Mouse (Mus musculus) heart, embryonic 15.5 days (tissue): ENCODE data around the gene Hoxd1. TPM values are rescaled to one million over a fixed set of nuclear protein-coding genes. Genes with fewer than 3 reads are reported as not detected.

ENCODE experiments used
- ATAC-seq: fragments of 200-750 bp; cut with Nextera tagmentation; replicated peaks from 2 replicates; pipeline ENCODE4 v1.8.0; 2017; ENCODE audit warnings: low read depth, moderate TSS enrichment; ENCODE audit not compliant: insufficient number of reproducible peaks, insufficient read depth, low FRiP score
- H3K27ac ChIP-seq: fragments of 300-500 bp; sonication (generic); 2 replicates; pipeline ENCODE4 v1.5.1; 2015; ENCODE audit warnings: mild to moderate bottlenecking, inconsistent platforms
- H3K27me3 ChIP-seq: fragments of 300-500 bp; sonication (generic); 2 replicates; pipeline ENCODE4 v1.6.1; 2015; ENCODE audit warnings: inconsistent platforms
- H3K36me3 ChIP-seq: fragments of 300-500 bp; sonication (generic); 2 replicates; pipeline ENCODE4 v1.6.1; 2015; ENCODE audit warnings: mild to moderate bottlenecking, inconsistent platforms
- H3K4me1 ChIP-seq: fragments of 300-500 bp; sonication (generic); replicated peaks from 2 replicates; pipeline ENCODE4 v1.6.1; 2015; ENCODE audit warnings: inconsistent platforms
- H3K4me2 ChIP-seq: fragments of 300-500 bp; sonication (generic); 2 replicates; pipeline ENCODE4 v1.6.1; 2015; ENCODE audit warnings: inconsistent platforms, mild to moderate bottlenecking, moderate library complexity
- H3K4me3 ChIP-seq: fragments of 300-500 bp; sonication (generic); 2 replicates; pipeline ENCODE4 v1.5.1; 2015; ENCODE audit warnings: mild to moderate bottlenecking, inconsistent platforms
- H3K9ac ChIP-seq: fragments of 300-500 bp; sonication (generic); 2 replicates; pipeline ENCODE4 v1.6.1; 2015; ENCODE audit warnings: mild to moderate bottlenecking, inconsistent platforms
- H3K9me3 ChIP-seq: fragments of 300-500 bp; sonication (generic); replicated peaks from 2 replicates; pipeline ENCODE4 v1.6.1; 2016; ENCODE audit warnings: inconsistent platforms
- WGBS: fragments of 180-500 bp; shearing (Covaris S2); methylation state at CpG from one replicate; pipeline ENCODE4 v1.1.7; 2015; ENCODE audit warnings: mixed read lengths; 5-methylcytosine and 5-hydroxymethylcytosine counted together
- polyA plus RNA-seq: library from polyadenylated mRNA; unstranded; fragments of >200 nt; fragmentation: Nextera tagmentation; extraction: Ambion mirVana; gene quantifications from 2 replicates; pipeline ENCODE4 v1.2.1, GENCODE M21; 2015

Hoxd1 gene
- polyA plus RNA-seq: not detected in 2 replicates

DNA sequence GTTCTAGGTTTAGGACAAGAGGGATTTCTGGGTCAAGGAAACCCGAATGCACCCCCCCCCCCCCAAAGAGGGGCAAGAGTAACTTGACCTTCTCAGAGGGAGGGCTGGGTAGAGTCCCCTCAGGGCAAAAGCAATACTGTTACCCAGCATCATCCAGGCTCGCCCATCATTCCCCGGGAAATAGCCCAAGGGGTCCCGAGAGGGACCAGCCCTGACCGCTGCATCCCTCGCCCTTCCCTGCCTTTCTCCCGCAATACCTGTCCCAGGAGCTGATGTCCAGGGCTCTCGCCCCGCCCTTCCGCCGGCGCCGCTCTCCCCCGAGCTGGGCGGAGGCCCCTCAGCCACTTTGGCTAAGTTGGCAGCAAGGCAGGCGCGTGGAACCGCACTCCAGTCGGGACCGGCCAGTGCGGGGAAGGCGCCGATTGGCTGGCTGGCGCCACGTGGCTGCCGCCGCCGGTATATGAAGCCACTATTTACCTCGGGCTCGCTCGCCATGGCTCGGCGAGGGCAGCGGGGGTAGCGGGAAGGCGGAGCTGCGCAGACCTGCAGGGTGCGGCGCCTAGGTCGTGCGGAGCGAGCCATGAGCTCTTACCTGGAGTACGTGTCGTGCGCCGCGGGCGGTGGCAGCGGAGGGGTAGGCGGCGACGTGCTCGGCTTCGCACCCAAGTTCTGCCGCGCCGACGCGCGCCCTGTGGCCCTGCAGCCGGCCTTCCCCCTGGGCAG lies at the start of gene Hoxd1:
Hoxd1 (plus strand) TSS at position 459 of the 723 bp plus-strand sequence.
- peak; percentile 22; the same call in 1 of the 2 replicates for ATAC-seq

DNA sequence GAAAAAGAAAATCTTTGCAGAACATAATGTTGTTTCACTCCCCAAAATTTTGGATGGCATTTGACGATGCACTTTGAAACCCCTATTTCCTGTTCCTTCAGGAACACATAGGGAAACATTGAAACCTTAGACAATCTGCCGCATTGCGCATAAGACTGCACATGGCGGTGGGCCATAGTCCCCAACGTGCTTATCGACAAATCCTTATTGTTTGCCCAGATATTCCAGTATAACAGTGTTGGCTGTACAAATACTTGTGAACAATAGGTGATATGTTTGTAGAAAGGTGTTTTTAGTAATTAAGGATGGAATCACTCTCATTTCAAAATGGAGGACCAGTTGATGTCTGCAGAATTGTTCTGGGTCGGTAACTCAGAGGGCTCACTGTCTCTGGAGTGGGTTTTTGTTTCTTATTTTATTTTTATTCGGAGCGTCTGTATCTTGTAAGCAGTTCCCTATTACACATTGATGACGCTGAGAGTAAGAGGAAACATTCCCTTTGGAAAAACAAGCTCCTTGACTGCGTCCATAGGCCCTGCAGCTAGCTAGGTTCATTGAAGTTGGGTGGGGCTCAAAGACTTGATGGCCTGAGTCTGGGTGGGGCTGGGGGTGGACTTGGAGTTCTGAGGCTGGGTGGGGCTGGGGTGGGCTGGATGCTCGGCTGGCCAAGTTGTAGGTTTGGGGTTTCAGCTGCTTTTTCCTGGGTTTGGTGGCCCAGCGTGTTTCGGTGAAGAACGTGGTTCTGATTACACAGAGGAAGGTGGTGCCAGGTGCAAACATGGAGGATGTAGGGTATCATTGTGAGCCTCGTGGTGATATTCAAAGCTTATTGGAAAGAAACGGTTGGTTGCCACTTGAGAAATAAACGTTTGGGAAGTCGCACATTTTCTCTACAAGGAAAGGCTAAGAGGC lies 49.3 kb upstream of the Hoxd1 start:
- Histone ChIP-seq H3K9me3 (no peaks in the 10 kb centered on the region), H3K27me3 (peaks cover 96% of the 10 kb centered on the region), H3K4me1 (peaks cover 16% of the 10 kb centered on the region), H3K36me3 (no peaks in the 10 kb centered on the region), H3K9ac (no peak overlapping the region), H3K4me2 (no peak overlapping the region), H3K4me3 (no peak overlapping the region), H3K27ac (no peak overlapping the region)
- 9% methylated on average over 19 of the region's 19 CpGs for WGBS
- ATAC-seq: no peak

More for the DNA sequence above, at the start of gene Hoxd1:
- H3K4me1 ChIP-seq: peaks cover 16% of the 10 kb centered on the region
- H3K27ac ChIP-seq: no peak within 1 kb of the TSS
- H3K36me3 ChIP-seq: no peaks in the 10 kb centered on the region
- H3K4me3 ChIP-seq: peak within 1 kb of the TSS; percentile 55
- peak within 1 kb of the TSS; percentile 89 for H3K4me2 ChIP-seq
- 0 out of 2 replicates have a peak within 1 kb of the TSS, but pooled peaks have one; percentile 18 for H3K9ac ChIP-seq
- no peaks in the 10 kb centered on the region for H3K9me3 ChIP-seq
- WGBS: under 1% methylated on average over 60 of the region's 61 CpGs
- peaks cover 84% of the 10 kb centered on the region for H3K27me3 ChIP-seq

DNA sequence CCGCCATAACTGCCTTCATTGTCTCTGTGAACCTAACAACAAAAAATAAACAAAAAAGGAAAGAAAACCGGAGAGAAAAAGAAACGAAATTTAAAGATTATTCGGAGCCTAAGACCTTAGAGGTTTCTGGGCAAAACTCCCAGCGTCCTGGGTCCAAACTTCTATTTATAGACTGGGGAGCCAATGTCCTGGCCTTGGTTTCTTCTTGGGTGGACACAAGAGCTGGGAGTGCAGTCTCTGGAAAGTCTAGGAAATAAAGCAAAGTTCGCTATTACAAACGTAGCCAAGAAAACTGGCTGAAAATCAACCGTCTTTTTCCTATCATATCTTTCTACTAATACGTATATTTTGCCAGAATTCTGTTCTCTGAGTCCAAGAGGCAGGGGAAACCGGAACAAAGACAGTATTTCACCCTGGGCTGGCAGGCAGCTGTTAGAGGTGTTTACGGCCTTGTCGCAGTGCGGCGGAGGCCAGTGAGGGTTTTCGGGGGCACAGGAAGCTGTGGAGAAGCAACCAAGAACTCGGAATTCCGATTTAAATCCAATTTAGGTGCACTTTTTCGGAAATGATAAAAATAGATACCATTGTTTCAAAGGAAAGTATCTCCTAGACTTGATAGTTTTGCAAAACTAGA lies 48.5 kb upstream of the Hoxd1 start:
- WGBS: 10% methylated on average over 18 of the region's 18 CpGs
- no peak overlapping the region for H3K27ac ChIP-seq

DNA sequence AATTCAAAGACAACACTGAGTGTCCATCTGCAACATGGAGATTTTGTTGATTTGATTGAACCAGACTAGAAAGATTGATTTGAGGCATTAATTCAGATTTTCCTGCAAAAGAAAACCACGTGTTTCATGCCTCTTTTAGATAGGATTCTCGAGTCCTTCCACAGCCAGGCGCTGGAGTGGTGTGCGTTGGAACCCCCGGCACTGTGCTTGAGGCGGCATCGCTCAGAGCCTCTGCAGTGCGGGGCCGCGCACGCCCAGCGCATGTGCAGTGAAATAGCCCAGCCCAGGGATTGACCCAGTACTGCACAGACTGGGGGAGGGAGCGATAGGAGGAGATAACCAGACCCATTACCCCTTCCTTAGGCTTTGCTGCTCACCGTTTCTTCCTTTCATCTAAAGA lies 47.9 kb upstream of the Hoxd1 start:
- no peak overlapping the region for H3K27ac ChIP-seq
- H3K9me3 ChIP-seq: no peaks in the 10 kb centered on the region
- H3K27me3 ChIP-seq: peaks cover 96% of the 10 kb centered on the region
- no peaks in the 10 kb centered on the region for H3K36me3 ChIP-seq
- peaks cover 16% of the 10 kb centered on the region for H3K4me1 ChIP-seq
- H3K9ac ChIP-seq: no peak overlapping the region
- no peak overlapping the region for H3K4me2 ChIP-seq
- H3K4me3 ChIP-seq: no peak overlapping the region
- WGBS: 3% methylated on average over 14 of the region's 14 CpGs
- ATAC-seq: no peak

More for the DNA sequence above, 48.5 kb upstream of the Hoxd1 start:
- H3K4me2 ChIP-seq: no peak overlapping the region
- no peak overlapping the region for H3K9ac ChIP-seq
- peaks cover 96% of the 10 kb centered on the region for H3K27me3 ChIP-seq
- H3K4me1 ChIP-seq: peaks cover 16% of the 10 kb centered on the region
- H3K36me3 ChIP-seq: no peaks in the 10 kb centered on the region
- H3K4me3 ChIP-seq: no peak overlapping the region
- no peaks in the 10 kb centered on the region for H3K9me3 ChIP-seq
- no peak for ATAC-seq

DNA sequence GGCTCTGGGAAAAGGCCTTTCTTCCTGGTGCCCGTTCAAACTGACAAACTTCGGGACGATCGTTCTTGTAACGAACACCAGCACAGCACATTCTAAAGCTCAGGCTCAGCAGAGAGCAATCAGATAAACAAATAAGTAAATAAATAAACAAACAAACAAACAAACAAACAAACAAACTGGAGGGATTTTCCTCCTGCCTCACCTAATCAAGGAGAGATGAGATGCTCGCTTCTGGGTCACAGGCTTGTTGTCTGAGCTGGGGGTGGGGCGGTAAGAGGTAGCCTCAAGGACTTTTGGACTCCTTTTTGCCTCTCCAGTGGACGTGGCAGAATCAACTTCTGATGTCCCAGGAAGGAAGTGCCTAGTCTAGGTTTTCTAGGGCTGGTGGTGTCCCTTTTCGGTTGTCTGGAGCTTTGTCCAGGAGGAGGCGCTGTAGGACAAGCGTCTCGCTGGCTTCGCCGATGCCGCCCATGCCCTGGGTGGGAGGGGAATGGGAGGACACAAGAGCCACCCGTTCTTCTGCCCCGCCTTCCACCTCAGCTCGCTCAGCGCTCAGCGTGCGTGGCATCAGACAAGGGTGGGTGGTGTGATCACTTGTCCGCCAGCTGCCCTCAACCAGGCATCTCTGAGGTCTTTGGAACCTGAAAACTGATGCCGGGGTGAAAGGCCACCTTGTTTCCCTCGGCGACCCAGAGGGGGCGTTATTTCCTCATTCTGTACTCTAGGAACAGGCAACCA lies 47.1 kb upstream of the Hoxd1 start:
- Histone ChIP-seq H3K4me1 (peaks cover 16% of the 10 kb centered on the region), H3K27me3 (peaks cover 96% of the 10 kb centered on the region), H3K27ac (no peak overlapping the region), H3K9me3 (no peaks in the 10 kb centered on the region), H3K4me3 (peak overlapping the region; percentile 16), H3K9ac (no peak overlapping the region), H3K4me2 (peak overlapping the region; percentile 58), H3K36me3 (no peaks in the 10 kb centered on the region)
- WGBS: 3% methylated on average over 26 of the region's 26 CpGs
- ATAC-seq: peak; percentile 67; the same call in 1 of the 2 replicates

DNA sequence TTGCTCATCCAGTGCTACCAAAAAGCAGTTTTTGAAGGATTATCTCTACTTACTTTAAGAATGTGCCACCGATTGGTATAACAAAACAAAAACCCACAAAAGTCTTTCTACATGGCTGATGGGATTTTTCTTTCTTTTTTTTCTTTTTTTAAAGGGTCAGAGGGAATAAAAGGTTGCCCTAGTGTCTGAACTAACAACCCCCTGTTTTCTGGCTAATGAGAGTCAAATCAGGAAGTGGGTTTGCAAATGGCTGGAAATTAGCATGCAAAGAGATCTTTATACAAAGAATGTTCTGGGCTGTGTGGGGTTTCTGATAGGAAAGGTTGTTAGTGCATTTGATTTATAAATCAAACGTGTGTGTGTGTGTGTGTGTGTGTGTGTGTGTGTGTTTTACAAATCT lies 42.4 kb upstream of the Hoxd1 start:
- WGBS: 22% methylated on average over 2 of the region's 2 CpGs
- no peaks in the 10 kb centered on the region for H3K36me3 ChIP-seq
- peaks cover 98% of the 10 kb centered on the region for H3K27me3 ChIP-seq
- no peak for ATAC-seq
- H3K4me3 ChIP-seq: no peak overlapping the region
- H3K4me2 ChIP-seq: no peak overlapping the region
- peaks cover 9% of the 10 kb centered on the region; the same call in 1 of the 2 replicates for H3K4me1 ChIP-seq
- no peaks in the 10 kb centered on the region for H3K9me3 ChIP-seq
- no peak overlapping the region for H3K9ac ChIP-seq
- no peak overlapping the region for H3K27ac ChIP-seq

DNA sequence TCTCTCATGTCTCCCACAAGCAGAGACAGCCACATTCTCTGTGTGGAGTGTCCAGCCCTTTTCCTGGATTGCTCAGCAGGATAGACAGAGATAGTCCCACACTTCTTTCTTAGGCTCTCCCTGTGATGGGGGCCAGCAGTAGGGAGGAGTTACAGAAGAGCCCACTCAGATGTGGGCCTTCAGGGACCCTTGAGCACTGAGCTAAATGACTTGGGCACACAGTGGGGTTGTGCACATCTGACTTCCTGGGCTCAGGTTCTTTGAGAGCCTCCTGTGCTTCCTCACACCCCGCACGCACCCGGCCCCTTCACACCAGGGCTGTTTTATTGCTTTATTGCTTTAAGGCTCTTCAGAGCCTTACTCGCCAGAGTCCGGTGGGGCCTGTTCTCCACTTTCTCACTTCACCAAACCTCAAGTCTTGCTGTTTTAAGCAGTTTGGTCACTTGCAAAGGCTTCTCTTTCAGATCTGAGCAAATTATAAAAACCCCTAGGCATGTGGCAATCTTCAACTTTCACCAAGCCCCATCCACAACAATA lies 41.8 kb upstream of the Hoxd1 start:
- Histone ChIP-seq H3K27me3 (peaks cover 98% of the 10 kb centered on the region), H3K36me3 (no peaks in the 10 kb centered on the region), H3K9me3 (no peaks in the 10 kb centered on the region), H3K27ac (no peak overlapping the region), H3K4me2 (no peak overlapping the region), H3K4me3 (no peak overlapping the region), H3K4me1 (peaks cover 2% of the 10 kb centered on the region; the same call in 1 of the 2 replicates), H3K9ac (no peak overlapping the region)
- 7% methylated on average over 5 of the region's 5 CpGs for WGBS
- no peak for ATAC-seq

DNA sequence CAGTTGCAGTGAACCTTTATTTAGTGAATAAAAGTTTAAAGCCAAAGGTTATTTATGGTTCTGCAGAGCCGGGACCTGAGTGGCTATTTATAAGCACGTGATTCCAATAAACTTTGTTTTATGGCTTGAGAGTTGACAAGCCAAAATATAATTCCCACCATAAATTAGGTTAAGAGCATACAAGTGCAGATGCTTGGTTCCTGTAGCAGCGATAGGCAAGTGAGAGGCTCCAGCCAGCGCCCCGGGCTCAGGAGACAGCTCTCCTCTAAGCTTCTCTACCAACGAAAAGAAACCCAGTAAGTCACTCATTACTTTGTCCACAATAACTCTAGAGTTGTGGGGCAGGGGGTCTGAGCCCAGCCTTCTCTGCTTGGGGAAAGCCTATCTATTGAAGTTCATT lies 40.9 kb upstream of the Hoxd1 start:
- no peak for ATAC-seq

DNA sequence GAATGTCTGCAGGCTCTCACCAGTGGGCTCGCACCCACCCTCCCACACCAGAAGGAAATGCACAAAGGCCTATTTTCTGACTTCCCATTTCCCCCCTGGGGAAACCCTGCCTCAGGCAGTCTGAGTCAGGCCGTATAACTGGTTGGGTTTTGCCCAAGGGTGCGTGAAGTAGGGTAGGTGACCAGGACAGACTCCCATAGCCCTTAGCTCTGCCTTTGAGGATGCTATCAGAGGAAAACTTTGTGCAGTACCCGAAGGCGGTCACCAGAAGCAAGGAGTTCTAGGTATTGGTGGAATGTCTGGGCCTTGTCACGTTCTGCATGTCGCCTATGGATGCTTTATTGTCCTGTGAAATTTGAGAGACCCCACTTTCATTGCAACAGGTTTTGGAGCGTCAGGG lies 39.8 kb upstream of the Hoxd1 start:
- WGBS: 16% methylated on average over 8 of the region's 8 CpGs
- ATAC-seq: no peak
- Histone ChIP-seq H3K4me2 (no peak overlapping the region), H3K4me1 (peaks cover 9% of the 10 kb centered on the region), H3K27ac (no peak overlapping the region), H3K4me3 (no peak overlapping the region), H3K27me3 (peaks cover 98% of the 10 kb centered on the region), H3K36me3 (no peaks in the 10 kb centered on the region), H3K9me3 (no peaks in the 10 kb centered on the region), H3K9ac (no peak overlapping the region)

More for the DNA sequence above, 40.9 kb upstream of the Hoxd1 start:
- 0 out of 2 replicates have a peak, but pooled peaks cover 2% of the 10 kb centered on the region for H3K4me1 ChIP-seq
- no peaks in the 10 kb centered on the region for H3K36me3 ChIP-seq
- WGBS: 15% methylated on average over 6 of the region's 6 CpGs
- H3K27me3 ChIP-seq: peaks cover 98% of the 10 kb centered on the region
- no peak overlapping the region for H3K27ac ChIP-seq
- no peaks in the 10 kb centered on the region for H3K9me3 ChIP-seq
- H3K4me3 ChIP-seq: no peak overlapping the region
- no peak overlapping the region for H3K9ac ChIP-seq
- no peak overlapping the region for H3K4me2 ChIP-seq

DNA sequence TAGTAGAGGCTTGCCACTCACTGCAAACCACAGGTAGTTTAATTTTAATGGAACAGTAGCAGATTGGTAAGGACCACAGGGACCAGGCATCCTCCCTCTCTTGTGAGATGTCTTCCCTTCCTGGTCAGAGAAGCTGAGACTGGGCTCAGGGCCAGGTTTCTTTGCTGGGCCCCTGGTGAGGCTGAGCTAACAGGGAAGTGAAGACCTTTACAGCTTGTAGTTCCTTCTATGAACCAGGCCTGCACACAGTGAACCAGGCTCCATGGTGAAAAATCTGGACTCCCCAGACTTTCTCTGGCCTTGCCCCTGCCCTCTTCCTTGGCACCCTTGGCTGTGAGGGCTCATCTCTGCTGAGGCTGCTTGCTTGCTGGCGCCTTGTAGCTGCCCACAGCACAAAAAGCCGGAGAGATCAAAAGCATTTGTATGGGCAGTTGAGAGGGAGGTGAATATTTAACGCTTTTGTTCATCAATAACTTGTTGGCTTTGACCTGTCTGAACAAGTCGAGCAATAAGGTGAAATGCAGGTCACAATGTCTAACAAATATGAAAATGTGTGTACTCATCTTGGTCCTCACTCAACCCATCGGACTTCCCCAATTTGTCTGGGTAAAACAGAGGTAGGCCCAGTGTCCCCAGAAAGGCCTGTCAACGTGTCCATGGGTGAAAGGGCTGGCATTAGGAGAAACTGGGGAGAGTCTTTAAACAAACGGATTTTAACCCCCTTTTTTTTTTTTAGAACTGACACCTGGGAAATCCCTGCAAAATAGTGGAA lies 38.4 kb upstream of the Hoxd1 start:
- H3K4me2 ChIP-seq: no peak overlapping the region
- H3K27ac ChIP-seq: no peak overlapping the region
- H3K9ac ChIP-seq: no peak overlapping the region
- ATAC-seq: no peak
- H3K4me3 ChIP-seq: no peak overlapping the region
- H3K27me3 ChIP-seq: peaks cover 100% of the 10 kb centered on the region
- H3K36me3 ChIP-seq: no peaks in the 10 kb centered on the region
- 32% methylated on average over 7 of the region's 7 CpGs for WGBS
- peaks cover 9% of the 10 kb centered on the region for H3K4me1 ChIP-seq
- no peaks in the 10 kb centered on the region for H3K9me3 ChIP-seq
